Mouse (Mus musculus): ENCODE results near the gene Tctex1d4. TPM values are rescaled to one million over a fixed set of nuclear protein-coding genes. Genes with fewer than 3 reads are reported as not detected.

Gene Tctex1d4
- polyA plus RNA-seq (2015; fragmentation: Nextera tagmentation; extraction: Ambion mirVana): not detected in 2 replicates

DNA sequence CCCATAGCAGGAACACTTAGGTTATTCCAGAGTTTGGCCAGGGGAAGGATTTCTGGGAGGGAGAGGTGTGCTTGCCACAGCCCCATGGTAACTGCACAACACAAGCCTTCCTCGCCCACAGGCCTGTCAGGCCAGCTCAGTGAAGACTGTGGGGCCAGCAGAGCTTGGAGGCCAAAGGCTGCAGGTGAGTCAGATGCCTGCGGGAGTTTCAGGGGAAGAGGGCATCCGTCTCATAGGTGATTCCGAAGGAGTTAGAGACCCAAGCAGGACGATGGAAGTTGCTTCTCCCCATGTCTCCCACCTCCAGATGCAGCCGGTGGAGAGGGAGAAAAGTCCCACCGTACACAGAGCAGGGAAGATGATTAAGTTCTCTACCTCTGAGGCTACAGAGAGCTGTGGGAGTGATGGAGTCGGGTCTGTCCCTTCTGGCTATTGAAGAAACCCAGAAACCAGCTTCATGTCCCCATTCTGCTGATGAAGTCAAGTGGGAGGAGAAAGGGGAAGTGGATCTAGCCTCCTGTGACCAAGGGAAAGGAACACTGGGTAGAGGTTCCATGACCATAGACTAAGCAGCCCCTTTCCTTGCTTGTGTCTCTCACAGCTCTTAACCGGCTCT, at the start of gene Tctex1d4:
Gene Tctex1d4 (plus strand): TSS at position 120 of the 616 bp plus-strand sequence.

GRCm38 (mm10) chr4:117095551-117096452, 30.8 kb upstream of the Tctex1d4 start, which contains the start of gene Ptch2:
Gene Ptch2, plus strand, starts transcription at chr4:117096075.

DNA sequence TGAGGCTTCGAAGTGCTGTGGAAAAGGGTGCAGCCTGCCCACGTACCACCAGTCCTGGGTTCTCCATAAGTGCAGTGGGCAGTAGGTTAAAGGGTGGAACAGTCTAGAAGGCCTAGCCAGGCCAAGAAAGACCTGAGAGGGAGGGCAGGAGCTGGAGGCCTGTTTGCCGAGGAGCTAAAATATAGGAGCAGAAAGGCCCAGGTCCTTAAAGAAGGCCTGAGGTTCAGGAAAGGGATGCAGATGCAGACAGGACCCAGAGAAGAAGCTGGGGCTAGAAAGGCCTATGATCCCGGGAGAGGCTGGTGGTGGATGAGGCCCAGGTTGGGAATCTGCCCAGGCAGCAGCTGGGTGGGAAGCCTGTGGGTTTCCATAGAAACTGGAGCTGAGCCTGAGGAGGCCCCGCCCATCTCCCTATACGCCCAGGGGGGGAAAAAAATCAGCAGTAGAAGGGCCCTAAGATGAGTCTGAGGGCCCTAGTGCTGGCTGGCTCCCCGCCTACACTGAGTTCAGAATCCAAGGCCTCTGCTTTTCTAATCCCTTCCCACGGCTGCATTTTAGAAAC, 1.2 kb upstream of the Tctex1d4 start, which contains the start of gene Btbd19:
Gene Btbd19 (minus strand): TSS at position 378 of the 562 bp plus-strand sequence.

DNA sequence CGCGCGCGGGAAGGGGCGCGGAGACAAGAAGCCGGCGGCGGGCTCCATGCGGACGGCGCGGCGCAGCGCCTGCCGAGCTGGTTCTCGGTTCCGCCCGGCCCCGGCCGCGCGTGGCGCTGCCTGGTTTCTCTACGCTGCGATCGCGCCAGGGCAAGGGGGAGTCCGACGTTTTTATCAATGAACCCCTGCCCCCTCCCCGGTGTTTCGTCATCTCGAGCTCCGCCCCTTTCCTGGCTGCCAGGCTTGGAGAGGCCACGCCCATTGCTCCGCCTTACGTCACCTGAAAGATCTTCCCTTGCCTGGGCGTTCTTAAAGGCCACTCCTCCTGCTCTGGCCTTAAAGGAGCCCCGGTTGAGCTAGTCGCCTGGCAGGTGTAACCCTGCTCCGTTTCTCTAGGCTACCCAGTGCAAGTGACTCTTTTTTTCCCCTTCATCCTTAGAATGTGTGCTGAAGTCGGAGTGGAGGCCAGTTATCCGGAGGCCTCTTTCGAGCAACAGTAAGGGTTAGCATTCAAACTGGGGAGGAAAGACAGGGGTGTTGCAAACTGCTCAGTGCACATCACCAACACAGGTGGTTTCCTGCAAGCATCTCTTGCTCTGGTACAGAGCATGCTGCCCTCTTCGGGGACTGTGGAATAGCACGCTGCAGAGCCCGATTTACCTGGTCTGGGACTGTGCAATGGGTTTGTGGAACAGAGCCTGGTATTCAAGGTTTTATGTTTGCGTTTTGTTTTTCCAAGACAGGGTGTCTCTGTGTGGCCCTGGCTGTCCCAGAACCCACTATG, 7.4 kb downstream of the Tctex1d4 start, which contains the start of gene Plk3:
Gene Plk3 (minus strand): TSS at position 147 of the 784 bp plus-strand sequence.

GRCm38 (mm10) chr4:117155792-117156355, 29.3 kb downstream of the Tctex1d4 start, which contains the start of gene Rps8:
Gene Rps8, minus strand, starts transcription at chr4:117156243.

Small RNAs within 50 kb of the gene (microRNA-seq; reads per million reads assigned to microRNA genes)
- not detected for gene Gm22398 (ENCODE audit: borderline replicate concordance, insufficient number of aligned reads)

Other genes starting within 250 kb of the Tctex1d4 start
- gene Zswim5, start 249.4 kb upstream of the Tctex1d4 start, polyA plus RNA-seq (2015; fragmentation: Nextera tagmentation; extraction: Ambion mirVana): 0.68 and 0.88 TPM in 2 replicates
- gene Urod, start 132.4 kb upstream of the Tctex1d4 start, polyA plus RNA-seq (2015; fragmentation: Nextera tagmentation; extraction: Ambion mirVana): 141 and 167 TPM in 2 replicates
- gene Hectd3, start 131.5 kb upstream of the Tctex1d4 start, polyA plus RNA-seq (2015; fragmentation: Nextera tagmentation; extraction: Ambion mirVana): 8.5 and 10.9 TPM in 2 replicates
- 30.3 and 40.1 TPM in 2 replicates for gene Eif2b3, start 107.4 kb upstream of the Tctex1d4 start, polyA plus RNA-seq (2015; fragmentation: Nextera tagmentation; extraction: Ambion mirVana)
- 5.0 and 8.7 TPM in 2 replicates for gene Ptch2, start 30.7 kb upstream of the Tctex1d4 start, polyA plus RNA-seq (2015; fragmentation: Nextera tagmentation; extraction: Ambion mirVana)
- gene Btbd19, start 1.1 kb upstream of the Tctex1d4 start, polyA plus RNA-seq (2015; fragmentation: Nextera tagmentation; extraction: Ambion mirVana): 4.0 and 4.5 TPM in 2 replicates
- gene Plk3, start 7.2 kb downstream of the Tctex1d4 start, polyA plus RNA-seq (2015; fragmentation: Nextera tagmentation; extraction: Ambion mirVana): 3.9 and 4.4 TPM in 2 replicates
- 683 and 836 TPM in 2 replicates for gene Rps8, start 29.4 kb downstream of the Tctex1d4 start, polyA plus RNA-seq (2015; fragmentation: Nextera tagmentation; extraction: Ambion mirVana)
- 9.8 and 11.7 TPM in 2 replicates for gene Kif2c, start 55.8 kb downstream of the Tctex1d4 start, polyA plus RNA-seq (2015; fragmentation: Nextera tagmentation; extraction: Ambion mirVana)
- 51.8 and 102 TPM in 2 replicates for gene Tmem53, start 125.2 kb downstream of the Tctex1d4 start, polyA plus RNA-seq (2015; fragmentation: Nextera tagmentation; extraction: Ambion mirVana)
- 1.7 and 1.8 TPM in 2 replicates for gene Armh1, start 125.3 kb downstream of the Tctex1d4 start, polyA plus RNA-seq (2015; fragmentation: Nextera tagmentation; extraction: Ambion mirVana)

All from adrenal gland, postnatal 0 days (tissue).